Mouse (Mus musculus) midbrain, embryonic 14.5 days (tissue): Measurements from ENCODE around the gene Gm21762. TPM values are rescaled to one million over a fixed set of nuclear protein-coding genes. Genes with fewer than 3 reads are reported as not detected.
"Not testable (repeated sequence)": the region's sequence is repeated elsewhere in the genome, so short reads cannot be mapped to it uniquely, and the experiment has no call there.

ENCODE experiments used
- ATAC-seq: fragments of 200-750 bp; cut with Nextera tagmentation; 2 replicates; pipeline ENCODE4 v1.8.0; 2017; ENCODE audit warnings: moderate number of reproducible peaks, moderate library complexity; ENCODE audit not compliant: low FRiP score, low TSS enrichment
- DNase-seq: peaks from one replicate; pipeline ENCODE4 v3.0.0-alpha.2; 2015
- H3K27ac ChIP-seq: fragments of 300-500 bp; sonication (generic); replicated peaks from 2 replicates; pipeline ENCODE4 v1.5.1; 2014; ENCODE audit warnings: mild to moderate bottlenecking, low read depth, low read length, moderate library complexity
- H3K27me3 ChIP-seq: fragments of 300-500 bp; sonication (generic); 2 replicates; pipeline ENCODE4 v1.6.1; 2014; ENCODE audit warnings: low read length, control low read depth, mixed read lengths; ENCODE audit not compliant: control insufficient read depth, insufficient read depth
- H3K36me3 ChIP-seq: fragments of 300-500 bp; sonication (generic); 2 replicates; pipeline ENCODE4 v1.6.1; 2014; ENCODE audit warnings: low read length, control low read depth; ENCODE audit not compliant: control insufficient read depth, insufficient read depth
- H3K4me1 ChIP-seq: fragments of 300-500 bp; sonication (generic); 2 replicates; pipeline ENCODE4 v1.6.1; 2014; ENCODE audit warnings: mild to moderate bottlenecking, antibody characterized with exemption, low read length, control low read depth; ENCODE audit not compliant: control insufficient read depth, insufficient read depth
- H3K4me2 ChIP-seq: fragments of 300-500 bp; sonication (generic); 2 replicates; pipeline ENCODE4 v1.6.1; 2014; ENCODE audit warnings: mild to moderate bottlenecking, low read length, moderate library complexity
- H3K4me3 ChIP-seq: fragments of 300-500 bp; sonication (generic); replicated peaks from 2 replicates; pipeline ENCODE4 v1.5.1; 2014; ENCODE audit warnings: low read depth, low read length
- H3K9ac ChIP-seq: fragments of 300-500 bp; sonication (generic); replicated peaks from 2 replicates; pipeline ENCODE4 v1.6.1; 2014; ENCODE audit warnings: mild to moderate bottlenecking, low read length, moderate library complexity
- H3K9me3 ChIP-seq: fragments of 300-500 bp; sonication (generic); 2 replicates; pipeline ENCODE4 v1.6.1; 2016; ENCODE audit warnings: low read length, control low read depth, mixed read lengths; ENCODE audit not compliant: control insufficient read depth
- WGBS: fragments of 180-500 bp; shearing (Covaris S2); extraction: QIAGEN DNeasy Blood & Tissue Kit; methylation state at CpG from one replicate; pipeline ENCODE4 v1.1.7; 2014; 5-methylcytosine and 5-hydroxymethylcytosine counted together
- polyA plus RNA-seq: library from polyadenylated mRNA; unstranded; fragments of >200 nt; fragmentation: Nextera tagmentation; extraction: Ambion mirVana; gene quantifications from 2 replicates; pipeline ENCODE4 v1.2.1, GENCODE M21; 2014

The Gm21762 gene
- not detected in 2 replicates for polyA plus RNA-seq

- not testable (repeated sequence) for H3K4me3 ChIP-seq, H3K9ac ChIP-seq, H3K36me3 ChIP-seq, H3K9me3 ChIP-seq, ATAC-seq, H3K4me1 ChIP-seq, H3K4me2 ChIP-seq, H3K27ac ChIP-seq, DNase-seq, H3K27me3 ChIP-seq
- WGBS = no CpG with 5 or more reads among the region's 2 CpGs
Measured at GRCm38 (mm10) chr13:120215847-120216246, at the start of gene Gm21762. Gene Gm21762 (minus strand): TSS chr13:120215947.

DNA sequence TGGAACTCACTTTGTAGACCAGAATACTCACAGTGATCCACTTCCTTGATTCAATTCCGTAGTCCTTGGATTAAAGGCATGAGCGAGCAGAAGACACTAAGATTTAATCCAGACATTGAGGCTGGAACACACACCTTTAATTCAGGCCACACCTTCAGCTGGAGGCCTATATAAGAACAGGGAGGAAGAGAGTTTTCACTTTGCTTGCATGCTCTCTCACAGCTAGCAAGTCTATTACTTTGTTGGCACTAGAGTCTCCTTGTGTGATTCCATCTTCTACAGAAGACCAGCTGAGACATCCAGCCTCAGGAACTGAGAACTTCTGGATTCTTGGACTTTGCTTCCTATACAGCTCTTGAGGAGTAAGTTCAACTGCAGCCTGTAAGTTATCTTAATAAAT lies 47.1 kb upstream of the Gm21762 start, which contains the start of gene AF067061:
Gene AF067061, plus strand, starts transcription at position 245 of the 400 bp plus-strand sequence.
- DNase-seq, H3K27ac ChIP-seq, H3K4me1 ChIP-seq, H3K9me3 ChIP-seq, H3K27me3 ChIP-seq, H3K36me3 ChIP-seq, H3K9ac ChIP-seq, H3K4me3 ChIP-seq, ATAC-seq, H3K4me2 ChIP-seq: not testable (repeated sequence)
- WGBS = 94% methylated on average over 2 of the region's 2 CpGs

DNA sequence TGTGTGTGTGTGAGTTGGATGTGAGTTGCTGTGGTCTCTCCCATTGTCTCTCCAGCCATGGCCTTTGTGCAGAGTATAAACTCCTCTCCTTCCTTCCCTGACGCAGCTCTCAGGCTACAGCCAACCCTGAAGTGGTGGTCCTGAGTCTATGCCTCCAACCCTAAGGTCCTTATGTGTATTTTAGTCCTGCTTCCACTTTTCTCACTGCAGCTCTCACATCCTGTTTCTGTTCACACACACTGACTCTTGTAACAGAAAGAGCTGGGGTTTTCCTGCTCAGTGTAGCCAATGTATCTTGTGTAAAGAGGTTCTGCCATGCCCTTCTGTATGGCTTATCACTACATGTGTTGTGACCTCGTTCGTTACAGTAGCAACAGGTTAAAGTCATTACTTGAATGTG lies 44.0 kb upstream of the Gm21762 start:
- H3K9me3 ChIP-seq, H3K4me1 ChIP-seq, H3K27me3 ChIP-seq, H3K9ac ChIP-seq, H3K36me3 ChIP-seq, H3K27ac ChIP-seq, H3K4me3 ChIP-seq, ATAC-seq, H3K4me2 ChIP-seq, DNase-seq: not testable (repeated sequence)
- WGBS = 80% methylated on average over 3 of the region's 3 CpGs

DNA sequence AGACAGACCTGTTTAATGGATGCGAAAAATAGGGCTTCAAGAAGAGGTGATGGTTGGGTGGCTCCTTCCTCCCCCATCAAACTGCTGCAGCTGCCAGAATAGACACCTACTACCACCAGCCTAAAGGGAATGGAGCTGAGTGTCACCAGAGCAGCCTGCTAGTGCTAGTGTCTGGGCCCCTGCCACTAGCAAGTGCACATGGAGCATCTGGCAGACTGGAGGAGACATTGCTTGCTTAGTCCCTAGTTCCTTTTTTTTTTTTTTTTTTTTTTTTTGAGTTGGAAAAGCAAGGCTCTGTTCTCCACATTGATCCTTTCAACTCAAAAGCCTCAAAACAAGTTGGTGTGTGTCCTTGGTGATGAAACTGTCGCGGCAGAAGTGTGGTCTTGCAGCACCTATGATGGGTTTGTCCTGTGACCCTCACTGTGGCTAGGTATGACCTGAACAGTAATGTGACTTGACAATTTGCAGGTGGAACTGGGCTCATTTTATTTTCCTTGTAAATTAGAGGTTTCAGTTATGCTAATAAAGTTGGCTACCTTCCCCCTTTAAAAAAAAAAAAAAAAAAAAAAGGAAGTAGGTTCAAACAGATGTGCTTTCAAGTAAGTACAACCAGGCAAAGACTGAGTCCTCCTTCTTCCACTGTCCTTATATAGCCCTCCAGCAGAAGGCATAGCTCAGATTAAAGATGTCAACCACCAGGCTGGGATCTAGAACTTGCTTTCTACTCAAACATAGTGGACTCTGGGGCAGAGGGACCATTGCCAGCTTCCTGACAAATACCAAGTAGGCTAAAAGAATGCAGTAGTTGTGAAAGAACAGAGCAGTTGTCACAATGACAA lies 43.3 kb upstream of the Gm21762 start:
- 91% methylated on average over 3 of the region's 3 CpGs for WGBS
- ATAC-seq = not testable (repeated sequence)

GRCm38 (mm10) chr13:120251208-120251924 lies 35.6 kb upstream of the Gm21762 start:
- not testable (repeated sequence) for H3K36me3 ChIP-seq, H3K4me1 ChIP-seq, DNase-seq, H3K4me2 ChIP-seq, ATAC-seq, H3K27me3 ChIP-seq, H3K9me3 ChIP-seq, H3K4me3 ChIP-seq, H3K27ac ChIP-seq, H3K9ac ChIP-seq
- WGBS = 82% methylated on average over 2 of the region's 3 CpGs

More for the DNA sequence above, 43.3 kb upstream of the Gm21762 start:
- H3K4me1 ChIP-seq, H3K4me2 ChIP-seq, H3K9me3 ChIP-seq, DNase-seq, H3K36me3 ChIP-seq, H3K9ac ChIP-seq, H3K27me3 ChIP-seq, H3K4me3 ChIP-seq, H3K27ac ChIP-seq: not testable (repeated sequence)

DNA sequence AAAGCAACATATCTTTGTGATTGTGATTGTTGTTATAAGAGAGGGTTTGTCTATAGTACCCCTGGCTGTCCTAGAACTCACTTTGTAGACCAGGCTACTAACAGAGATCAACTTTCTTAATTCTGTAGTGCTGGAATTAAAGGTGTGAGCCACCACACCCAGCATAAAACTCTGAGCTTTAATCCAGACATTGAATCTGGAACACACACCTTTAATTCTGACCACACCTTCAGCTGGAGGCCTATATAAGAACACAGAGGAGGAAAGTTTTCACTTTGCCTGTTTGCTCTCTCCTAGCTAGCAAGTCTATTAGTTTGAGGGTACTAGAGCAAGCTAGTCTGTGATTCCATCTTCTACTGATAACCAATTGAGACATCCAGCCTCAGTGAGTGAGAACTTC lies 23.1 kb upstream of the Gm21762 start, which contains the start of gene Gm21731:
Gene Gm21731, plus strand, starts transcription at position 301 of the 400 bp plus-strand sequence.
- not testable (repeated sequence) for ATAC-seq, DNase-seq

DNA sequence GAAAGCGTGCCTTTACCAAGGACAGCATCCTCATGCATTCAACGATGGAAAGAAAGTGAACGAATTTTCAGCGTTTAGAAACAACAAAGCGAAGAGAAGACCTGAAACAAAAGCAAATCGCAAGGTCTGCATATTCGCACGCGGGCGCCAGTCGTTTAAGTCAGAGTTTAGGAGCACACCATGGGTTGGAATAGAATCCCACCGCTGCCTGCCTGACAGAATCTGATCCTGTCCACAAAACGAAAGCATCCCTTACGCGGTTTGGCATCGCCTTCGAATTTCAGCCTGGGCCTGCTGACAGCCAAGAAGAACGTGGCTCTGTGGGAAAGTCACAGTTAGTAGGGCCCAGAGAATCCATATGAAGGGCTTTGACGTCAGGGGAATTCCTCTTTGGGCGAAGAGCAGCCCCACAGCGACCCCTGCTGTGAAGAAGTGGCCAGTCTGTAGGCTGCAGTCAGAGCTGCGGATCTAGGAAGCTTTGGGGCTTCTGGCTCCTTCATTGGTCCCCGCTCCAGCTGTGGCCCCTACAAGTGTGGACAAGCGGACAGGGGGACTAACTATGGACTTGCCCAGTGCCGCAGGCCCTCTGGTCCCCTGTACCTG lies 16.8 kb upstream of the Gm21762 start:
- H3K9me3 ChIP-seq, ATAC-seq, H3K36me3 ChIP-seq, H3K4me3 ChIP-seq, H3K9ac ChIP-seq, H3K4me1 ChIP-seq, H3K27ac ChIP-seq, H3K27me3 ChIP-seq, H3K4me2 ChIP-seq, DNase-seq: not testable (repeated sequence)
- WGBS = 76% methylated on average over 13 of the region's 25 CpGs

More for the DNA sequence above, 23.1 kb upstream of the Gm21762 start, which contains the start of gene Gm21731:
- H3K4me2 ChIP-seq, H3K4me1 ChIP-seq, H3K27me3 ChIP-seq, H3K4me3 ChIP-seq, H3K9ac ChIP-seq, H3K27ac ChIP-seq, H3K9me3 ChIP-seq, H3K36me3 ChIP-seq: not testable (repeated sequence)

GRCm38 (mm10) chr13:120231798-120232197 lies 16.1 kb upstream of the Gm21762 start:
- H3K27ac ChIP-seq, H3K4me3 ChIP-seq, H3K4me1 ChIP-seq, DNase-seq, H3K4me2 ChIP-seq, H3K9me3 ChIP-seq, H3K27me3 ChIP-seq, H3K36me3 ChIP-seq, H3K9ac ChIP-seq, ATAC-seq: not testable (repeated sequence)
- 96% methylated on average over 17 of the region's 17 CpGs for WGBS
